ENCODE assay signal across 9 mouse cellular contexts in genomic region chr7:89856440-89857217, GRCm38 (mm10). TPM values are rescaled to one million over a fixed set of nuclear protein-coding genes. Genes with fewer than 3 reads are reported as not detected.
DNase-seq lines count a peak whose midpoint lies in the region; ATAC-seq lines count a peak whose summit lies in the region.
"Had no signal": no experiment of that assay in that cellular context is flagged by ENCODE, and none has a peak within 500 bp of the region (broad histone marks: within the 10 kb centered on the region; RNA-seq: fewer than 3 reads in every experiment).

No protein-coding gene starts in this region.

- no peaks in the 10 kb centered on the region for H3K9me3 ChIP-seq in embryonic facial prominence, embryonic 12.5 days
- no peaks in the 10 kb centered on the region for H3K9me3 ChIP-seq in hindbrain, embryonic 14.5 days (ENCODE audit: control insufficient read depth, low read length)
- H3K9me3 ChIP-seq in neural tube, embryonic 13.5 days = no peaks in the 10 kb centered on the region

- H3K4me3 ChIP-seq in embryonic facial prominence, embryonic 12.5 days = no peak overlapping the region
- H3K4me3 ChIP-seq in hindbrain, embryonic 14.5 days (replicated peaks; ENCODE audit: low read length) = no peak overlapping the region
- no peak overlapping the region for H3K4me3 ChIP-seq in neural tube, embryonic 13.5 days

- peaks cover 12% of the 10 kb centered on the region; the same call in 1 of the 2 replicates for H3K4me1 ChIP-seq in embryonic facial prominence, embryonic 12.5 days
- H3K4me1 ChIP-seq in hindbrain, embryonic 14.5 days (replicated peaks; ENCODE audit: control insufficient read depth, insufficient read depth, low read length) = no peaks in the 10 kb centered on the region
- peaks cover 4% of the 10 kb centered on the region; the same call in 1 of the 2 replicates for H3K4me1 ChIP-seq in neural tube, embryonic 13.5 days (replicated peaks)

- H3K27me3 ChIP-seq in embryonic facial prominence, embryonic 12.5 days = no peaks in the 10 kb centered on the region
- no peaks in the 10 kb centered on the region for H3K27me3 ChIP-seq in hindbrain, embryonic 14.5 days (ENCODE audit: control insufficient read depth, insufficient read depth, low read length)
- no peaks in the 10 kb centered on the region for H3K27me3 ChIP-seq in neural tube, embryonic 13.5 days

- H3K27ac ChIP-seq in embryonic facial prominence, embryonic 12.5 days = 0 out of 2 replicates have a peak overlapping the region, but pooled peaks have one; percentile 41
- H3K27ac ChIP-seq in hindbrain, embryonic 14.5 days = no peak overlapping the region
- no peak overlapping the region for H3K27ac ChIP-seq in neural tube, embryonic 13.5 days (replicated peaks)
- H3K27ac ChIP-seq: liver, embryonic 14.5 days had no signal

- H3K9ac ChIP-seq in embryonic facial prominence, embryonic 12.5 days = no peak overlapping the region
- no peak overlapping the region for H3K9ac ChIP-seq in hindbrain, embryonic 14.5 days
- no peak overlapping the region for H3K9ac ChIP-seq in neural tube, embryonic 13.5 days
- H3K9ac ChIP-seq: liver, embryonic 14.5 days had no signal

- 54% methylated on average over 17 of the region's 17 CpGs for WGBS in embryonic facial prominence, embryonic 12.5 days
- whole genome bisulfite sequencing in hindbrain, embryonic 14.5 days = 48% methylated on average over 16 of the region's 17 CpGs
- 40% methylated on average over 17 of the region's 17 CpGs for WGBS in neural tube, embryonic 13.5 days

- peak; percentile 42 for DNase-seq in gastrocnemius, adult 18-20 months (ENCODE audit: low spot score)
- no peak for DNase-seq in hindbrain, embryonic 14.5 days (ENCODE audit: low spot score)
- DNase-seq in urinary bladder, adult 18-20 months (ENCODE audit: low spot score in 2 of 2) = no peak
- no peak for DNase-seq in lung, postnatal 14 days
- no peak for DNase-seq in lung, postnatal 4 days
- DNase-seq: cerebellum, adult 9-11 months had no signal

- ATAC-seq in embryonic facial prominence, embryonic 12.5 days (ENCODE audit: insufficient number of reproducible peaks, insufficient read depth, low FRiP score, low TSS enrichment) = peak; percentile 79
- peak; percentile 68 for ATAC-seq in hindbrain, embryonic 14.5 days (ENCODE audit: low FRiP score)
- peak; percentile 80 for ATAC-seq in neural tube, embryonic 13.5 days (ENCODE audit: low read depth)

- no peaks in the 10 kb centered on the region for H3K36me3 ChIP-seq in embryonic facial prominence, embryonic 12.5 days
- H3K36me3 ChIP-seq in hindbrain, embryonic 14.5 days (replicated peaks; ENCODE audit: control insufficient read depth, insufficient read depth) = no peaks in the 10 kb centered on the region
- no peaks in the 10 kb centered on the region for H3K36me3 ChIP-seq in neural tube, embryonic 13.5 days

- H3K4me2 ChIP-seq in embryonic facial prominence, embryonic 12.5 days (replicated peaks) = peak overlapping the region; percentile 24
- 0 out of 2 replicates have a peak overlapping the region, but pooled peaks have one; percentile 4 for H3K4me2 ChIP-seq in hindbrain, embryonic 14.5 days (replicated peaks)
- H3K4me2 ChIP-seq in neural tube, embryonic 13.5 days = peak overlapping the region; percentile 14; the same call in 1 of the 2 replicates

RNA-seq across cellular contexts. Expression of gene Ccdc81, which starts 46.8 kb away (rescaled TPM):
- 0.24 and 0.25 TPM in 2 replicates for polyA plus RNA-seq in embryonic facial prominence, embryonic 12.5 days (2016; fragmentation: Nextera tagmentation; extraction: Ambion mirVana)
- not detected for total RNA-seq in gastrocnemius, adult 18-20 months (2021)
- polyA plus RNA-seq in hindbrain, embryonic 14.5 days (2014; fragmentation: Nextera tagmentation; extraction: Ambion mirVana) = 0.74 and 0.93 TPM in 2 replicates
- polyA plus RNA-seq in neural tube, embryonic 13.5 days (2015; fragmentation: Nextera tagmentation; extraction: Ambion mirVana) = 0.14 and 0.24 TPM in 2 replicates
- polyA plus RNA-seq: liver, embryonic 14.5 days had no signal
